ENCODE assay signal across 14 mouse cellular contexts in genomic region chr11:113135261-113135660, GRCm38 (mm10).
DNase-seq lines count a peak whose midpoint lies in the region; ATAC-seq and TF ChIP-seq lines count a peak whose summit lies in the region.
"Had no signal": no experiment of that assay in that cellular context is flagged by ENCODE, and none has a peak within 500 bp of the region (broad histone marks: within the 10 kb centered on the region; RNA-seq: fewer than 3 reads in every experiment).

No protein-coding gene starts in this region.

- no peak for TF ChIP-seq CTCF in CH12.LX (conservative IDR thresholded peaks at IDR 0.05 in 1 of 2, IDR thresholded peaks at IDR 0.05 in 1 of 2; ENCODE audit: low read depth in 2 of 2, low read length in 2 of 2)

- TF ChIP-seq EP300 in CH12.LX (IDR thresholded peaks at IDR 0.05; ENCODE audit: low read length) = no peak

- no peak for ATAC-seq in activated CD4-positive, CD25-positive, alpha-beta regulatory T cell, adult 4 months
- ATAC-seq: midbrain, embryonic 13.5 days had no signal

- H3K9me3 ChIP-seq in CH12.LX (replicated peaks; ENCODE audit: low read length) = no peaks in the 10 kb centered on the region
- H3K9me3 ChIP-seq: heart, embryonic 15.5 days; hindbrain, embryonic 13.5 days; limb, embryonic 10.5 days; midbrain, embryonic 13.5 days had no signal

- DNase-seq in layer of hippocampus, adult 9-11 months = peak; percentile 40
- no peak for DNase-seq in layer of hippocampus, postnatal 10 days (ENCODE audit: low spot score in 2 of 2)
- peak; percentile 41 for DNase-seq in 3134 (ENCODE audit: extremely low read depth, insufficient read length, low spot score)
- DNase-seq in CH12.LX (ENCODE audit: extremely low read depth) = peak; percentile 16
- DNase-seq in embryo, embryonic 10.5 days (ENCODE audit: low spot score) = peak; percentile 39
- DNase-seq in ovary, postnatal 10 days (ENCODE audit: low spot score) = no peak
- DNase-seq: cerebellum, adult 9-11 months; kidney, adult 9 months; thymus, postnatal 4 days had no signal

- H3K27me3 ChIP-seq in CH12.LX (replicated peaks) = no peaks in the 10 kb centered on the region
- H3K27me3 ChIP-seq: heart, embryonic 15.5 days; hindbrain, embryonic 13.5 days; midbrain, embryonic 13.5 days had no signal

- in situ Hi-C loops in CH12.LX (cut with MboI; ENCODE audit: low pct_ligation_motif_present, low pct_unique_long_range_greater_than_20kb, low sequenced_read_pairs) = no loop called here

- peaks cover 0 to 41% of the 10 kb centered on the region in 2 experiments for H3K36me3 ChIP-seq in CH12.LX (replicated peaks in 1 of 2; ENCODE audit: control insufficient read depth in 1 of 2, insufficient read depth in 1 of 2, low read length in 1 of 2)
- H3K36me3 ChIP-seq: heart, embryonic 15.5 days had no signal

- H3K4me2 ChIP-seq in CH12.LX (ENCODE audit: insufficient read depth, low read depth, poor library complexity, severe bottlenecking) = no peak overlapping the region
- H3K4me2 ChIP-seq: heart, embryonic 15.5 days; hindbrain, embryonic 13.5 days; midbrain, embryonic 13.5 days had no signal

- no peaks in the 10 kb centered on the region for H3K79me2 ChIP-seq in CH12.LX (replicated peaks; ENCODE audit: control insufficient read depth, extremely low read depth, insufficient read depth, poor library complexity, severe bottlenecking)

- no peak for TF ChIP-seq POLR2A in CH12.LX (IDR thresholded peaks at IDR 0.05; ENCODE audit: low read depth, low read length)

- dilution Hi-C loops in CH12.LX (cut with MboI; ENCODE audit: extremely low pct_ligation_motif_present, extremely low pct_unique_long_range_greater_than_20kb, low sequenced_read_pairs) = no loop called here

- TF ChIP-seq RAD21 in CH12.LX (IDR thresholded peaks at IDR 0.05; ENCODE audit: low read depth, low read length) = no peak

- H3K4me1 ChIP-seq in CH12.LX (ENCODE audit: control insufficient read depth in 1 of 2, insufficient read depth in 2 of 2) = peaks cover 0 to 28% of the 10 kb centered on the region in 2 experiments; a peak in 3 of 4 replicates

- H3K27ac ChIP-seq in CH12.LX (ENCODE audit: insufficient read depth, low read depth) = no peak overlapping the region
- H3K27ac ChIP-seq: heart, embryonic 15.5 days; hindbrain, embryonic 13.5 days; limb, embryonic 10.5 days; midbrain, embryonic 13.5 days had no signal

- H3K4me3 ChIP-seq in CH12.LX (replicated peaks in 1 of 3; ENCODE audit: low read depth in 2 of 3, low read length in 2 of 3, poor library complexity in 1 of 3) = no peak overlapping the region
- H3K4me3 ChIP-seq: heart, embryonic 15.5 days; hindbrain, embryonic 13.5 days; limb, embryonic 10.5 days; midbrain, embryonic 13.5 days had no signal

- H3K9ac ChIP-seq in CH12.LX (ENCODE audit: insufficient read depth, low read depth) = no peak overlapping the region
- H3K9ac ChIP-seq: heart, embryonic 15.5 days; hindbrain, embryonic 13.5 days; midbrain, embryonic 13.5 days had no signal

TF ChIP-seq in CH12.LX, 34 proteins besides CTCF, POLR2A, EP300 and RAD21:
- TF ChIP-seq SMC3 (IDR thresholded peaks at IDR 0.05; ENCODE audit: low read depth, low read length) (no peak), MEF2A (IDR thresholded peaks at IDR 0.05; ENCODE audit: borderline replicate concordance, low read depth, low read length) (no peak), MAFK (IDR thresholded peaks at IDR 0.05; ENCODE audit: insufficient replicate concordance, low read length) (0 out of 2 replicates have a peak, but pooled peaks have one; percentile 33), USF1 (IDR thresholded peaks at IDR 0.05; ENCODE audit: low read depth, low read length) (no peak)

Comparison
In these comparisons a context has a peak if more than half of its experiments do, and no peak if none do; other contexts are left out.
1. DNase-seq: peak in layer of hippocampus, adult 9-11 months (single experiment), 3134 (single experiment), CH12.LX (single experiment) and embryo, embryonic 10.5 days (single experiment); none in layer of hippocampus, postnatal 10 days (0 of 2) and ovary, postnatal 10 days (single experiment).